Mouse (Mus musculus): ENCODE measurements around the gene Zbtb44. TPM values are rescaled to one million over a fixed set of nuclear protein-coding genes. Genes with fewer than 3 reads are reported as not detected.
A peak's percentile ranks its signal among the peaks of the same experiment; 100 is the strongest.
"Not testable (repeated sequence)": the region's sequence is repeated elsewhere in the genome, so short reads cannot be mapped to it uniquely, and the experiment has no call there.

Zbtb44 gene
- 10 to 100 TPM; 44.8 to 62.2 (median 51.1) TPM for total RNA-seq (2022)

DNA sequence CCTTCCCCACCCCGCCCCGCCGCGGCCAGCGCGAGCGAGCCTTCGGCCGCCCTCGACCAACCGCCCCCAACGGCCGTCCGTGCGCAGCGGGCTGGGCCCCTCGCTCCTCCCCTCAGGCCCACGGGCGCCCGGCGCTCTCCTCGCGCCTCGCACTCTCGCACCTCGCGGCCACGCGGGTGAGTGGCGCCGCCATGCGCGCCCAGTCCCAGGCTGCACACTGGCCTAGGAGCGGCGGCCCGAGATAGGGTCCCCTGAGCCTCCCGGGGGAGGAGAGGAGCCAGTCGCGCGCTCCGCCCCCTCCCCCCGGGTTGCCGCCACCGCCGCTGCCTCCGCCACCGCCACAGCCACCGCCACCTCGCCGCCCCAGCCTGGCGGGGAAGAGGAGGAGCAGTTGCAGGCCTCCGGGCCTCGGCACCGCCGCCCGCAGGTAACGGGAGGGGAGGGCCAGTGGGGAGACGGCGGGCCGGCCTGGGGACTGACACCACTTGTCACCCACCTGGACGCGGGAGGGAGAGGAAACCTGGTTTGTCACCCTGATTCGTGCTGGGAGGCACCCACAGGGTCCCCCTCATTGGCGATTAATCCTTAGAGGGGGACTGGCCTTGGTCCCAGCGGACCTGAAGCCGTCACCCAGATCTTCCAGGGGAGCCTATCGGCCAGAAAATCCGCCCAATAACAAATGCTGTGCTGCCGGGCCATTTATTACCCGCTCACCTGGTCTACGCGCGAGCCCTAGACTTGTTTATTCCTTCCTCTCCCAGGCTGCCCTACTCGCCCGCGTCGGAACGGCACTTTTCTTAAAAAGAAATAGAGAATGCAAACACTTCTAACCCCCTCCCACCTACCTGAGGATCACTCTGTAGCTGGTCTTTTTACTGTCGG is at the start of gene Zbtb44:
Gene Zbtb44, plus strand, starts transcription at position 113 of the 882 bp plus-strand sequence.
- DNase-seq = peak; percentile 63

- DNase-seq = no peak
Observed at GRCm38 (mm10) chr9:30985782-30986181, 44.7 kb upstream of the Zbtb44 start.

DNA sequence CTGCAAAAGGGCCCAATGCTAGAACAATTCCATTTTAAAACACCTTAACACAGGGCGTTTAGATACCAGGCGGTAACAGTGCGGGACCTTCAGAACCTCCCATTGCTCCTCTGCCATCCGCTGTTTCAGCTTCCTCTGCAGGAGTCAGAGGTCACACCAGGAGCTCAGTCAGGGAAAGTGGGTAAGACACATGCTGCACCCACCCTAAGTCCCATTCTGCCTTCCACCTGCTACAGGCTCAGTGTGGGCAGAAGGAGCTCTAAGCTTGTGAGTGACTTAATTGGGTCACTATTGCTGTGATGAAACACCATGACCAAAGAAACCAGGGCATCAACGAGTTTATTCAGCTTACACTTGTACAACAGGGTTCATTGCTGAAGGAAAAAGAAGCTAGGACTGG is 37.3 kb upstream of the Zbtb44 start:
- no peak for DNase-seq

DNA sequence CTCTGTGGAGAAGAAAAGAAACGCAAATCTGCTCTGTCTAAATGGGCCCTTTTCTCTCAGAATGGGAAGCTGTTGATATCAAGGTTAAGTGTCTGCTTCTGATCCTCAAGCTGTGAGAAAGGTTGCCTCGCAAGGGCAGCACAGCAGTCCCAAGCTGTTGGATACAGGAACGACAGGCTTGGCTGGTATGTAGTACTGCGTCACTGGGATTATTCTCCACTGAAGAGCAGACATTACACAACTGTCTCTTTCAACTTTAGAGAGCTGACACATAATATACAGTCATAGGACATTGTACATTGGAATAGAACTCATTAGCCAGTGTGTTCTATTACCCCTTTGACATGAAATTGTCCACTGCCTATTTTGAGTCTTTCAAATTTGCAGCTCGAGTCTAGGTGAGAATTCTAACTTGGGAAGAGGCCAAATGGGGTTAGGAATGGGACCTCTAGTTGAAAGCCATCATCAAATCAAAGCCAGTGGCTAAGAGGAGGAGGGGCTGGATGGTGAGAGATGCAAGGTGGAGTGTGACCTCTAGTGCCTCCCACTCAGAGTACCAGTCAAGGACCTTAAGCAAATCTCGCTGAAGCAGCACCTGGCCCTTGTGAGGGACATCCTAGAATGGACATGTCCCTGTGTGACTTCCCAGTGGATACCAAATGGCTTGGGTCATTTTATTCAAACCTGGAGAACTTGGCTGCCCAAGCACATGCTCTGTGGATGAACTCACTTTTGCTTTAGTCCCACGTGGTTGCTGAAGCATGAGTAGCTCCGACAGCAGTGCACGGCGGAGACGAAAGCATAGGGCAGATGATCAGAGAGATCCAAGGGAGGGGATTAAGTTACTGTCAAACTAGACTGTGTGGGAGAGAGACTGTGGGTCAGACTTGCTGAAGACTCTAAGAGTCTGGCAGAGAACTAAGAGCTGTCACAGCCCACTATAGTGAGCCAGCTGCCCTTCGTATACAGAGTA is 33.6 kb upstream of the Zbtb44 start:
- DNase-seq = no peak

GRCm38 (mm10) chr9:31000641-31001040 is 29.8 kb upstream of the Zbtb44 start:
- no peak for DNase-seq

DNA sequence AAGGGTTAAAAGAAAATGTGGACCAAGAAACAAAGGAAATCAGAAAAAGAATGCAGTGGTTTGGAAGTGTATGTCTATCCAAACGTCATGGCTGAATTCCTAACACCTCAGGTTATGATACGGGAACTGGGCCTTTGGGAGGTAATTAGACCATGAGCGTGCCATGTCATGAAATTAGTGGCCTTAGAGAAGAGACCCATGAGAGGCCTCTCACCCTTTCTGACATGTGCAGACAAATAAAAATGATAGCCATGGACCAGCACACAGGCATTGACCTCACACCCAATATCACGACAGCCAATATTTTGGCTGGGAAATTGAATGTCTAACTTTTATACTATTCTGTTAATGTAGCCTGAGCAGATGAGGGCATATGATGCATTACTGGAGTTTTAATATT is 27.9 kb upstream of the Zbtb44 start:
- no peak for DNase-seq

DNA sequence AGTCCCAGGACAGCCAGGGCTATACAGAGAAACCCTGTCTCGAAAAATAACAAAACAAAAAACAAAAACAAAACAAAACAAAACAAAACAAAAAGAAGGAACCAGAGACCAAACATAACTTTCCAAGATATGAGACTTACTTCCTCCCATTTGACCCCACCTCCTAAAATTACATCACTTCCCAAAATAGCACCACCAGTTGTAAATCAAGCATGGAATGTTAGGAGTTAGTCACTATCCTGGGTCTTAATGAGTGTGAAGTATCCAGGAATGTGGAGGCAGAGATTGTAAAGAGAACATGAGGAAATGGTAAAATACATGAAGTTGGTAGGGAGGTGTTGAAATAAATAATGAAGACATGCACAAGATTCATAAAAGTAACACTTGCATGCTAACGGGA is 21.1 kb upstream of the Zbtb44 start:
- DNase-seq = no peak

GRCm38 (mm10) chr9:31010040-31010439 is 20.4 kb upstream of the Zbtb44 start:
- no peak for DNase-seq

GRCm38 (mm10) chr9:31010749-31011148 is 19.7 kb upstream of the Zbtb44 start:
- no peak for DNase-seq

DNA sequence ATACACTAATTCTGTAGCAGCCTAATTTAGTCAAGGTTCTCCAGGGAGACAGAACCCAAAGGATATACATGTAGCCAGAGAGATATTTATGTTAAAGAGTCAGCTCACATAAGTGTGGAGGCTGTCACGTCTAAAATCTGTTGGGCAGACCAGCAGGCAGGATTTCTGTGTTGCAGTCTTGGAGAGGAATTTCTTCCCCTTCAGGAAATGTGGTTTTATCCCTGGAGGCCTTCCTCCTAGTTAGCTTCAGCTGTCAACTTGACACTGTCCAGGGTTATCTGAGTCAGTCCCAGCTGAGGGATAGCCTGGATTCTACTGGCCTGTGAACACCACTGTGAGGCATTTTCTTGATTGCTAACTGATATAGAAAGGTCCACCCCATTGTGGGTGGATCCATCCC is 18.9 kb upstream of the Zbtb44 start:
- DNase-seq = no peak

DNA sequence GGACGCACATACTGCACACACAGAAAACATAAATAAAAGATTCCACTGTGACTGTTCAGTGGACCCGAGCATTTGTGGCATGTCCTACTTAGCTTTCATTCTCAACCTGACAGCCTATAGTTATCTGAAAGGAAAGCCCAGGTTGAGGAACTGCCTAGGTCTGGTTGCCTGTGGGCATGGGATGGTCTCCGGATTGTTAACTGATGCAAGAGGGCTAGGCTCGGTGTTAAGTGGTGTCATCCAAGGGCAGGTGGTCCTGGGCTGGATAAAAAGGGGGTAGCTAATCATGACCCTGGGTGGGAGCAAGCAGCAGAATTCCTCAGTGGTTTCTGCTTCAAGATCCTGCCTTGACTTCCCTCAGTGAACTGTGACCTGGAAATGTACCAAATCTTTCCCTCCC is 17.8 kb upstream of the Zbtb44 start:
- DNase-seq = no peak

GRCm38 (mm10) chr9:31013415-31013814 is 17.0 kb upstream of the Zbtb44 start:
- no peak for DNase-seq

DNA sequence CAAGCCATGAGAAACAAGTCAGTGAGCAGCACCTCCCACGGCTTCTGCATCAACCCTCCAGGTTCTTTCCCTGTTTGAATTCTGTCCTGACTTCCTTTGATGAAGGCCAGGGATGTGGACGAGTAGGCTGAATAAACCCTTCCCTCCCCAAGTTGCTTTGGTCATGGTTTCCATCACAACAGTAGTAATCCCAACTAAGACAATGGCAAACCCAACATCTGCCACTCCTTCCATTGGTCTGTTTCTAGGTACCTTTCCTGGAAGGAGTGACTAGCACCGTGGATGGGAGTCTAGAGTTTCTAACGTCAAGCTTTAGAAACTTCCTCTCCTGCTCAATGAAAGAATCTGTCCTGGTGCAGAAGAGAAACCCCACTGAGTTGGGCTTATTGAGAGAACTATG is 12.8 kb upstream of the Zbtb44 start:
- DNase-seq = no peak

- no peak for DNase-seq
Observed at GRCm38 (mm10) chr9:31018158-31018557, 12.3 kb upstream of the Zbtb44 start.

DNA sequence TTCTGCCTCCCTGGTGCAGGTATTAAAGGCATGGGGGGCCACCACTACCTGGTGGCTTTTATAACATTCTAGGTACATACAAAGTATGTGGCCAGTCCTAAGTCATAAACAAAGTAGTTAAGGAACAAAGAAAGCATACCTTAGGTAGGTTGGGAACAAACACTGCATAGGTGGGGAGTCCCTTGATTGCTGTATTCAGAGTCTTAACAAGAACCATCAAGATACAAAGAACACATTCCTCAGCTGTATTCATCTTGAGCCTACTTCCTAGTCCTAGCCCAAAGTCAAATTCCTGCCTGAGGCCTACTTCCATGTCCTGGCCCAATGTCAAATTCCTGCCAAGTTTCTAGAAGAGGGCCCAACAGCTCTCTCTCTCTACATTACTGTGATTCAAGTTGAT is 11.7 kb upstream of the Zbtb44 start:
- DNase-seq = no peak

- no peak for DNase-seq
Observed at GRCm38 (mm10) chr9:31028251-31028650, 2.2 kb upstream of the Zbtb44 start.

- peak; percentile 95 for DNase-seq
Observed at GRCm38 (mm10) chr9:31029751-31030511, 513 bp upstream of the Zbtb44 start.

- no peak for DNase-seq
Observed at GRCm38 (mm10) chr9:31031414-31031843, 985 bp downstream of the Zbtb44 start.

GRCm38 (mm10) chr9:31032546-31032945 is 2.1 kb downstream of the Zbtb44 start:
- DNase-seq = no peak

GRCm38 (mm10) chr9:31050208-31050607 is 19.8 kb downstream of the Zbtb44 start:
- DNase-seq = no peak

DNA sequence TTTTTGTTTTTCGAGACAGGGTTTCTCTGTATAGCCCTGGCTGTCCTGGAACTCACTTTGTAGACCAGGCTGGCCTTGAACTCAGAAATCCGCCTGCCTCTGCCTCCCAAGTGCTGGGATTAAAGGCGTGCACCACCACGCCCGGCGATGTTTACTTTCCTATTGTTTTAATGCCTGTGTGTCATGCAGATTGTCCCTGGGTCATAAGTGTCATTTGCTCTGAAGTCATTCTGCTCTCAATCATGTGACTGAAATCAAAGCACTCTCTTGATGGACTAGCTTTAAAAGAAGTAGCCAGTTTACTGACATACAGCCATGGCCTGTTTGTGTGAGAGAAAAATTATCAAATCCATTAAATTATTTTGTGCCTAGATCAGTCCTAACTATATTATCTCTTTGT is 21.1 kb downstream of the Zbtb44 start:
- not testable (repeated sequence) for DNase-seq

DNA sequence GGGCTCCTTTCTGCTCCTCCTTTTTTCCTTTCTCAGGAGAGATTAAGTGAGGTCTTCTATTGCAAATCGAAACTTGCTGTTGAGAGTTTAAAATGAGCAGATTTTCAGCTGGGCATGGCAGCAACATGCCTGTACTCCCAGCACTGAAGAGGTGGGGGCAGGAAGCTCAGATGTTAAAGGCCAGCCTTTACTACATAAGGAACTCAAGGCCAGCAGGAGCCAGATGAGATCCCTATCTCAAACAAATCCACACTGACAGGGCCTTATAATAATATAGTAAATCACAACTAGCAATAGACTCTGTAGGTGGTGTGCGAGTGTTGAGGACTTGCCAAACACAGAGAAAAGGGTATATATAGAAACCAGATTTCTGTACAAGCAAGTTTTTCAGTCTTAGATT is 28.3 kb downstream of the Zbtb44 start:
- DNase-seq = no peak
